Mouse (Mus musculus) midbrain, embryonic 11.5 days (tissue): ENCODE measurements around the gene Xpr1. TPM values are rescaled to one million over a fixed set of nuclear protein-coding genes. Genes with fewer than 3 reads are reported as not detected.
A peak's percentile ranks its signal among the peaks of the same experiment; 100 is the strongest.

Experiments
- ATAC-seq: fragments of 200-750 bp; cut with Nextera tagmentation; 2 replicates; pipeline ENCODE4 v1.8.0; 2017; ENCODE audit warnings: moderate TSS enrichment, moderate library complexity; ENCODE audit not compliant: low FRiP score
- DNase-seq: peaks from one replicate; pipeline ENCODE4 v3.0.0; 2015; ENCODE audit warnings: low spot score; ENCODE audit errors: missing footprints
- H3K27ac ChIP-seq: fragments of 300-500 bp; sonication (generic); 2 replicates; pipeline ENCODE4 v1.5.1; 2014; ENCODE audit warnings: low read depth, low read length
- H3K27me3 ChIP-seq: fragments of 300-500 bp; sonication (generic); 2 replicates; pipeline ENCODE4 v1.6.1; 2014; ENCODE audit warnings: mild to moderate bottlenecking, low read length, moderate library complexity, mixed read lengths; ENCODE audit not compliant: control insufficient read depth, insufficient read depth
- H3K36me3 ChIP-seq: fragments of 300-500 bp; sonication (generic); 2 replicates; pipeline ENCODE4 v1.6.1; 2014; ENCODE audit warnings: mild to moderate bottlenecking, low read length, moderate library complexity, mixed read lengths; ENCODE audit not compliant: control insufficient read depth, insufficient read depth
- H3K4me1 ChIP-seq: fragments of 300-500 bp; sonication (generic); 2 replicates; pipeline ENCODE4 v1.6.1; 2014; ENCODE audit warnings: low read length; ENCODE audit not compliant: control insufficient read depth, insufficient read depth
- H3K4me2 ChIP-seq: fragments of 300-500 bp; sonication (generic); 2 replicates; pipeline ENCODE4 v1.6.1; 2014; ENCODE audit warnings: mild to moderate bottlenecking, moderate library complexity
- H3K4me3 ChIP-seq: fragments of 300-500 bp; sonication (generic); 2 replicates; pipeline ENCODE4 v1.5.1; 2014; ENCODE audit warnings: low read depth, low read length
- H3K9ac ChIP-seq: fragments of 300-500 bp; sonication (generic); 2 replicates; pipeline ENCODE4 v1.6.1; 2014; ENCODE audit warnings: low read length
- H3K9me3 ChIP-seq: fragments of 300-500 bp; sonication (generic); 2 replicates; pipeline ENCODE4 v1.6.1; 2016; ENCODE audit warnings: low read length; ENCODE audit not compliant: control insufficient read depth
- WGBS: fragments of 180-500 bp; shearing (Covaris S2); extraction: QIAGEN DNeasy Blood & Tissue Kit; methylation state at CpG from one replicate; pipeline ENCODE4 v1.1.7; 2014; 5-methylcytosine and 5-hydroxymethylcytosine counted together
- polyA plus RNA-seq: library from polyadenylated mRNA; unstranded; fragments of >200 nt; fragmentation: Nextera tagmentation; extraction: Ambion mirVana; gene quantifications from 2 replicates; pipeline ENCODE4 v1.2.1, GENCODE M21; 2014

Gene Xpr1
- polyA plus RNA-seq, 1 experiment from 2014 or later, result 14.7 TPM

DNA sequence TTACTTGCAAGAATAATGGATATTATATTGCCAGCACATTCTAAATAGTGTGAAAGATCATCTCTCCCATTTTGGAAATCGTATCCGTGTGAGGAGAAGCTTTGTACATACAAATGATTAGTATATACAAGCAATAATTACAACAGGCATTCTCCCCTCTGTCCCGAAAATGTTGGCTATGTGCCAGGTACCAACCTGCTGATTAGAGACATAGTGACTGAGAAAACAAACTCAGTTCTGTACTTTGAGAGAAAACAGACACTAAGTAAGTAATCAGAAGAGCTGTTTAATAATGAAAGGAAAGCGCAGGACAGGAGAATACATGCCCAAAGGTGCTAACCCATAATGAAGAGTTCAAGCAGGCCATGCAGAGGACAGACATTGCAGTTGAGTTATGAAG is 64.1 kb downstream of the Xpr1 start:
- no peak for ATAC-seq
- 93% methylated on average over 4 of the region's 4 CpGs for WGBS
- no peak overlapping the region for H3K9ac ChIP-seq

DNA sequence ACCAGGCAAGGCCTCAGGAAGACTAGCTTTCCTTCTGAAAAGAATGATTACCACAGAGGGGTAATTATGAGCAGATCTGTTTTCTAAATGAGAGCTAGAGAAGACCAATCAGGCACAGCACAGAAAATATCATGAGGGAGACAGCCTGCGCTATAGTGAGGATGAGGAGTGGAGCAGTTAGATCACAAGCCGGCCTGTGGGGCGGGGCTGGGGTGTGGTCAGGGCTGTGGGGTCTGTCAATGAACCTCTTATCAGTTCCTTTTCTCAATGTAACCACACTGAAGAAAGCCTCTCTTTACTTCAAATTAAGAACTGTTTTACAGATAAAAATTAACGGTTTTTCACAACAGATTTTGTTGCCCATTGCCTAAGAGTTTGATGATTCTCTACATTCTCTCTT is 65.7 kb downstream of the Xpr1 start:
- H3K4me1 ChIP-seq, result no peaks in the 10 kb centered on the region

More for the DNA sequence above, 64.1 kb downstream of the Xpr1 start:
- Histone ChIP-seq H3K27ac (no peak overlapping the region), H3K27me3 (no peaks in the 10 kb centered on the region), H3K36me3 (no peaks in the 10 kb centered on the region), H3K4me1 (no peaks in the 10 kb centered on the region), H3K4me3 (no peak overlapping the region), H3K9me3 (no peaks in the 10 kb centered on the region), H3K4me2 (no peak overlapping the region)
- peak; percentile 61 for DNase-seq

DNA sequence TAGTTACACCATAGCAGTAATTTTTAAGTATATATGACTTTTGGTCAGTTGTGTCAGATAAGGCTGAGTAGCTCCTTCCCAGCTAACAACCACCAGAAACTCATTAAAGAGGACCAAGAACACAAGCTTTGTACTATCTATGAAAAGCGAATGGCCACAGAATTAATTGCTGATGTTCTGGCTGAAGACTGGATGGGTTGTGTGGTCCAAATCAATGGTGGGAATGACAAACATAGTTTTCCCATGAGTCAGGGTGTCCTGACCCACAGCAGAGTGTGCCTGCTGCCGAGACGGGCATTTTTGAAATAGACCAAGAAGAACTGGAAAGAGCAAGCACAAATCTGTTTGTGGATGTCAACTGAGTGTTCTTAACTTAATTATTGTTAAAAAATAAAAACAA is 68.7 kb downstream of the Xpr1 start:
- no peak for ATAC-seq
- DNase-seq, result peak; percentile 14
- Histone ChIP-seq H3K9ac (no peak overlapping the region), H3K27ac (no peak overlapping the region), H3K4me3 (no peak overlapping the region), H3K9me3 (no peaks in the 10 kb centered on the region), H3K4me1 (no peaks in the 10 kb centered on the region), H3K36me3 (no peaks in the 10 kb centered on the region), H3K27me3 (no peaks in the 10 kb centered on the region), H3K4me2 (no peak overlapping the region)
- 89% methylated on average over 3 of the region's 3 CpGs for WGBS

More for the DNA sequence above, 65.7 kb downstream of the Xpr1 start:
- 86% methylated on average over 4 of the region's 4 CpGs for WGBS
- ATAC-seq (no peak), DNase-seq (peak; percentile 76)
- Histone ChIP-seq H3K9ac (no peak overlapping the region), H3K4me3 (no peak overlapping the region), H3K27me3 (no peaks in the 10 kb centered on the region), H3K4me2 (no peak overlapping the region), H3K9me3 (no peaks in the 10 kb centered on the region), H3K36me3 (no peaks in the 10 kb centered on the region), H3K27ac (no peak overlapping the region)

DNA sequence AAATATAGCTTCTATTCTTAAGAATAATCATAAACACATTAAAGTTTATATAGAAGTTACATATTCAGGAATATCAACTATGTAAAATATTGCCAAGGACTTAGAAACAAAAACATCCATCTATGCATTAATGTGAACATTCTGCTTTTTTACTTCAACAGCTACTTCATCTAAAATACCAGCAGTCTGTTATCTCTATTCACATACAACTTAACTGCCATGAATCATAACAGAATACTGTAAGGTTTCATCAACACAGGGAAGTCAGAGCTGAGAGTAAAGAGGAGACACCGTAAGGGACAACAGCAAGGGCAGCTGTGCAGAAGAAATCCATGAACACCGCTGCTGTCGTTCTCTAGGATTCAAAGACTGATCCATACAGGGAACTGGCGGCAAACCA is 69.9 kb downstream of the Xpr1 start:
- Histone ChIP-seq H3K4me1 (no peaks in the 10 kb centered on the region), H3K27me3 (no peaks in the 10 kb centered on the region), H3K4me3 (no peak overlapping the region), H3K9me3 (no peaks in the 10 kb centered on the region), H3K36me3 (no peaks in the 10 kb centered on the region), H3K4me2 (no peak overlapping the region), H3K9ac (no peak overlapping the region), H3K27ac (no peak overlapping the region)
- ATAC-seq (no peak), DNase-seq (peak; percentile 69)
- 80% methylated on average over 4 of the region's 4 CpGs for WGBS

DNA sequence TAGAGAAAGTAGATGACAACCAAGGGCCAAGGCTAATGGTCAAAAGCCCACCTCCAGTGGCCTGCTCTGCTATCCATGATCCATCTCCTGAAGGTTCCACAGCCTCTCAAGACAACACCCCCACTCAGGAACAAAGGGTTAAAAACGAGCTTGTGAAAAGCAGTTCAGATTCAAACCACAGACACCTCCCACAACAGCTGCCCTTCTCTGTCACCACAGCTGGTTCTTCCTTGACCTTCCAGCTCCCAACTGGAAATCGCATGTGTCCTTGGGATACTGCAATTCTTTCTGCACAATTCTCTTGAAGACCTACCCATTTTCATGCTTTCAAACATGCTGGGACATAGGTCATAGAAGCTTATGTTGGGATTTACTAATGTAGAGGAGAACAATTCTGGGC is 73.2 kb downstream of the Xpr1 start:
- no peak overlapping the region for H3K27ac ChIP-seq
- H3K36me3 ChIP-seq, result no peaks in the 10 kb centered on the region
- no peaks in the 10 kb centered on the region for H3K9me3 ChIP-seq
- no peak for ATAC-seq
- no peak overlapping the region for H3K9ac ChIP-seq
- H3K4me1 ChIP-seq, result no peaks in the 10 kb centered on the region
- no peaks in the 10 kb centered on the region for H3K27me3 ChIP-seq
- H3K4me3 ChIP-seq, result no peak overlapping the region
- no peak for DNase-seq
- WGBS, result 83% methylated on average over 2 of the region's 2 CpGs
- no peak overlapping the region for H3K4me2 ChIP-seq

DNA sequence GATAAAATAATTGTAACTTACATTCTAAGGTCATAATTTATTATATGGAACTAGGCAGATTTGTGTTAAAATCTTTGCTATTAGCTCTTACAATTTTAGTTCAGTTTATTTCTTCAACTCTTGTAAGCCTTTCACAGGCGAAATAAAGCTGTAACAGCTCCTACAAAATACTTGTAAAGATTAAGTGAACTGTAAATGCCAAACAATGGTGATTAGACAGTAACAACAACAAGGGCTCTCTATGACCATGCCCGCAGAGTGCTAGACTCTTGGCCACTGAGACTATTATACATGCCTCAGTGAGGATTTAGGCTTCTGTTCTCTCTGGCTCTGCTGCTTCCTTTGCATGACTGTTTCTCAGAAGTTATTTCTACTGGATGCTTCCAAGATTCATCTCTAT is 77.6 kb downstream of the Xpr1 start:
- H3K36me3 ChIP-seq, result no peaks in the 10 kb centered on the region
- H3K4me3 ChIP-seq, result no peak overlapping the region
- H3K9me3 ChIP-seq, result no peaks in the 10 kb centered on the region
- H3K27me3 ChIP-seq, result no peaks in the 10 kb centered on the region
- H3K9ac ChIP-seq, result no peak overlapping the region
- no peak overlapping the region for H3K27ac ChIP-seq
- H3K4me1 ChIP-seq, result no peaks in the 10 kb centered on the region
- no peak for DNase-seq
- 60% methylated on average over 2 of the region's 2 CpGs for WGBS
- H3K4me2 ChIP-seq, result no peak overlapping the region
- ATAC-seq, result no peak

DNA sequence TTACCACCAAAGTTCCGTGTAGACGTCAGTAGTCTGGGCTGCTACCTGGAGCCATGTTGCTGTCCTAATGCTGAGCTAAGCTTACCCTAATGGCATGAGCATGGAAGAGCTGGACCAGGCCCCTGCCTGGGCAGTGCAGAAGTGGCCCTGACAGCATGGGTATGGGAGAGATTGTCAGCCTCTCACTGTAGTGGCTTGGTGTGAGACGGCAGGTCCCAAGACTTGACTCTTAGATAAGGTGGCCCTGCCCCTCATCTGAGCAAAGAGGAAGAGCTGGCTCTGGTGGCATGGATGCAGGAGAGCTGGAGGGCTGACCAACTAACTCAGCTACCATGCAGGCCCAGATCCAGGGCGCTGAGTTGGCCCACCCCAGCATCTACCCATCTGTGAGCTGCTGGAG is 79.9 kb downstream of the Xpr1 start:
- H3K9ac ChIP-seq, result no peak overlapping the region
- ATAC-seq, result no peak
- no peak overlapping the region for H3K4me2 ChIP-seq

DNA sequence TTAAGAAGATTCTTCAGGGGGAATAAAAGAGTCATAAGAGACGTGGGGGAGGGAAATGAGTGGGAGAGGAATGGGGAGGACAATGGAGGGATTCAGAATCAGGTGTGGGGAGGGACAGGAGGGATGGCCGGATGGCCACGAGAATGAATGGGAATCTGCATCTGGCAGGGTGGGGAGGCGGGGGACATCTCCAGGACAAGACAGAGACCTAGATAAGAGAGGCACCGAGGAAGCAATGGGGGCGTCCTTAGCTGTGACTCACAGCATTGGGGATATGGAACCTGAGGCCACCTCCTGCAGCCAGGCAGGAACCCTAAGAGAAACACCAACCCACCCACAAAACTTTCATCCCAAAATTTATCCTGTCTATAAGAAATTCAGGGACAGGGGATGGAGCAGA is 81.3 kb downstream of the Xpr1 start:
- H3K9ac ChIP-seq, result no peak overlapping the region
- H3K36me3 ChIP-seq, result no peaks in the 10 kb centered on the region
- no peak overlapping the region for H3K4me2 ChIP-seq
- ATAC-seq (no peak), DNase-seq (no peak)
- no peak overlapping the region for H3K4me3 ChIP-seq
- 73% methylated on average over 6 of the region's 6 CpGs for WGBS
- H3K4me1 ChIP-seq, result no peaks in the 10 kb centered on the region
- no peaks in the 10 kb centered on the region for H3K27me3 ChIP-seq
- H3K27ac ChIP-seq, result no peak overlapping the region
- H3K9me3 ChIP-seq, result no peaks in the 10 kb centered on the region

More for the DNA sequence above, 79.9 kb downstream of the Xpr1 start:
- 91% methylated on average over 4 of the region's 4 CpGs for WGBS
- no peaks in the 10 kb centered on the region for H3K9me3 ChIP-seq
- no peak overlapping the region for H3K4me3 ChIP-seq
- no peak overlapping the region for H3K27ac ChIP-seq
- no peak for DNase-seq
- H3K4me1 ChIP-seq, result no peaks in the 10 kb centered on the region
- no peaks in the 10 kb centered on the region for H3K36me3 ChIP-seq
- no peaks in the 10 kb centered on the region for H3K27me3 ChIP-seq

DNA sequence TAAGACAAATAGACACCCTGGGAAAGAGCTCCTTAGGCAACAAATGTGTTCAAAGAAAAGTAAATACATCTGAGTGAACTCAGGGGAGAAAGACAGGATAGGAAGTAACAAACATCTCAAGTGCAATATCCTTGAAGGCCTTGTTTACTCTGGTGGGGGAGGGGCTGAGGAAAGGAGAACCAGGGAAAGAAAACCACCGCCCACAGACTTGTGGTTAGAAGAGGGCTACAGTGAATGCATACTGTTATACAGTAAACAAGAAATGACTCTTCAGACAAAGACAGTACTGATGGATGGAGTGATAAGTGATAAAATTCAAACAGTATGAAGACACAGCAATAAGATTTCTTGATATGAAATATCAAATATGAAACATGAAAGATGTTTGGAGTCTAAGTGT is 95.0 kb downstream of the Xpr1 start:
- Histone ChIP-seq H3K9me3 (no peaks in the 10 kb centered on the region), H3K4me2 (no peak overlapping the region), H3K36me3 (no peaks in the 10 kb centered on the region), H3K4me1 (peaks cover 3% of the 10 kb centered on the region; the same call in 1 of the 2 replicates), H3K4me3 (no peak overlapping the region), H3K9ac (no peak overlapping the region), H3K27ac (no peak overlapping the region), H3K27me3 (no peaks in the 10 kb centered on the region)
- ATAC-seq (no peak), DNase-seq (no peak)
- WGBS, result 84% methylated on average over 1 of the region's 1 CpGs
